In the genomic region with DNA sequence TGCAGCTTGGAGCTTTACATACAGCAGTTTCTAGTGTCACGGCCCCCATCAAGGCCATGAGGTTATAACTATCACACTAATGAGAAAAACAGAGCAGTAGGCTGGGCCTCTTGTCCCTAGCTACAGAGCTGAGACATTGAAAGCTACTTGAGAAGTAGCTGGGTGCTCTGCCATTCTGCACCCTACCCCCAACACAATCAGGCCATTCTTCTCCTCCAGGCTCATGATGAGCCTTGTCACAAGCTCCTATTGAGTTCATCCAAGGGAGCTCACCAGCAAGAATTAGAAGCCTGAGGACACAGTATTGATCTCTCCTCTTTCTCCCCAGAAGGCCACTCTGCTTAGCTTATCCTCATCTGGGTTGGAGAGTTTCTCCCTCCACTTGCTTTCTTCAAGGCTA, we compare ENCODE assay signal across 16 mouse cellular contexts.
"Had no signal": no experiment of that assay in that cellular context is flagged by ENCODE, and none has a peak within 500 bp of the region (broad histone marks: within the 10 kb centered on the region; RNA-seq: fewer than 3 reads in every experiment).

No protein-coding gene starts in this region.

- ATAC-seq: hindbrain, embryonic 16.5 days; inflammation-experienced regulatory T-cells, adult 6 months; intestine, embryonic 15.5 days had no signal

- DNase-seq: gastrocnemius, adult 2 months; gastrocnemius, postnatal 10 days; gastrocnemius, postnatal 25 days; heart, adult 18-20 months; heart, postnatal 10 days; heart, postnatal 4 days; kidney, adult 18-20 months; kidney, adult 8-10 months; kidney, postnatal 10 days; kidney, postnatal 25 days; kidney, postnatal 4 days; liver; liver, embryonic 13.5 days had no signal
